Mouse (Mus musculus) liver, embryonic 13.5 days (tissue): ENCODE measurements at regions not wholly inside any gene's neighbourhood (a gene's known extent, or its start where the extent isn't known, plus 50 kb on each side); places are given as distances from the start of the nearest gene placed in this dataset.

ENCODE experiments used
- ATAC-seq: fragments of 200-750 bp; cut with Nextera tagmentation; 2 replicates; pipeline ENCODE4 v1.8.0; 2017; ENCODE audit warnings: low read depth, mild to moderate bottlenecking, moderate number of reproducible peaks, moderate library complexity
- DNase-seq: peaks from one replicate; pipeline ENCODE4 v3.0.0; 2022
- H3K27ac ChIP-seq: fragments of 300-500 bp; sonication (generic); 2 replicates; pipeline ENCODE4 v1.5.1; 2015; ENCODE audit warnings: moderate library complexity, mild to moderate bottlenecking, inconsistent platforms
- H3K27me3 ChIP-seq: fragments of 300-500 bp; sonication (generic); 2 replicates; pipeline ENCODE4 v1.6.1; 2015; ENCODE audit warnings: mild to moderate bottlenecking, inconsistent platforms
- H3K36me3 ChIP-seq: fragments of 300-500 bp; sonication (generic); 2 replicates; pipeline ENCODE4 v1.6.1; 2015; ENCODE audit warnings: mild to moderate bottlenecking, inconsistent platforms
- H3K4me1 ChIP-seq: fragments of 300-500 bp; sonication (generic); replicated peaks from 2 replicates; pipeline ENCODE4 v1.6.1; 2015; ENCODE audit warnings: inconsistent platforms
- H3K4me2 ChIP-seq: fragments of 300-500 bp; sonication (generic); 2 replicates; pipeline ENCODE4 v1.6.1; 2015; ENCODE audit warnings: inconsistent platforms, mild to moderate bottlenecking, moderate library complexity
- H3K4me3 ChIP-seq: fragments of 300-500 bp; sonication (generic); replicated peaks from 2 replicates; pipeline ENCODE4 v1.5.1; 2015; ENCODE audit warnings: mild to moderate bottlenecking, inconsistent platforms
- H3K9ac ChIP-seq: fragments of 300-500 bp; sonication (generic); 2 replicates; pipeline ENCODE4 v1.6.1; 2015; ENCODE audit warnings: mild to moderate bottlenecking, inconsistent platforms
- H3K9me3 ChIP-seq: fragments of 300-500 bp; sonication (generic); replicated peaks from 2 replicates; pipeline ENCODE4 v1.6.1; 2016; ENCODE audit warnings: inconsistent platforms
- WGBS: fragments of 180-500 bp; shearing (Covaris S2); methylation state at CpG from one replicate; pipeline ENCODE4 v1.1.7; 2015; ENCODE audit not compliant: insufficient replicate concordance; 5-methylcytosine and 5-hydroxymethylcytosine counted together

- H3K27me3 ChIP-seq, result no peaks in the 10 kb centered on the region
- DNase-seq (no peak), ATAC-seq (no peak)
- H3K9ac ChIP-seq, result no peak overlapping the region
- no peak overlapping the region for H3K4me2 ChIP-seq
- H3K9me3 ChIP-seq, result no peaks in the 10 kb centered on the region
- H3K4me1 ChIP-seq, result no peaks in the 10 kb centered on the region
- H3K27ac ChIP-seq, result no peak overlapping the region
- H3K36me3 ChIP-seq, result no peaks in the 10 kb centered on the region
- H3K4me3 ChIP-seq, result no peak overlapping the region
- WGBS, result 65% methylated on average over 10 of the region's 10 CpGs
These were observed 439.1 kb downstream of the Prdm2 start for GRCm38 (mm10) chr4:142773651-142774151.

GRCm38 (mm10) chr4:142772751-142773455, 439.9 kb downstream of the Prdm2 start:
- Histone ChIP-seq H3K27me3 (no peaks in the 10 kb centered on the region), H3K4me2 (no peak overlapping the region), H3K9me3 (no peaks in the 10 kb centered on the region), H3K4me1 (no peaks in the 10 kb centered on the region), H3K9ac (no peak overlapping the region), H3K27ac (no peak overlapping the region), H3K4me3 (no peak overlapping the region), H3K36me3 (no peaks in the 10 kb centered on the region)
- no peak for ATAC-seq
- DNase-seq, result no peak
- WGBS, result 15% methylated on average over 16 of the region's 16 CpGs

GRCm38 (mm10) chr4:142771520-142772150, 441.2 kb downstream of the Prdm2 start:
- H3K4me1 ChIP-seq, result no peaks in the 10 kb centered on the region
- no peaks in the 10 kb centered on the region for H3K27me3 ChIP-seq
- DNase-seq (no peak), ATAC-seq (no peak)
- no peaks in the 10 kb centered on the region for H3K36me3 ChIP-seq
- 28% methylated on average over 6 of the region's 6 CpGs for WGBS
- no peaks in the 10 kb centered on the region for H3K9me3 ChIP-seq
- H3K4me2 ChIP-seq, result no peak overlapping the region
- H3K27ac ChIP-seq, result no peak overlapping the region
- H3K4me3 ChIP-seq, result no peak overlapping the region
- no peak overlapping the region for H3K9ac ChIP-seq

GRCm38 (mm10) chr4:142770177-142770576, 442.6 kb downstream of the Prdm2 start:
- Histone ChIP-seq H3K9me3 (0 out of 2 replicates have a peak, but pooled peaks cover 2% of the 10 kb centered on the region), H3K4me2 (no peak overlapping the region), H3K4me1 (no peaks in the 10 kb centered on the region), H3K36me3 (no peaks in the 10 kb centered on the region), H3K27me3 (no peaks in the 10 kb centered on the region), H3K4me3 (no peak overlapping the region), H3K27ac (no peak overlapping the region), H3K9ac (no peak overlapping the region)
- DNase-seq (no peak), ATAC-seq (no peak)
- 26% methylated on average over 8 of the region's 8 CpGs for WGBS

GRCm38 (mm10) chr4:142767665-142768064, 445.1 kb downstream of the Prdm2 start:
- H3K4me1 ChIP-seq, result no peaks in the 10 kb centered on the region
- no peak overlapping the region for H3K9ac ChIP-seq
- no peak for ATAC-seq
- H3K27me3 ChIP-seq, result no peaks in the 10 kb centered on the region
- 0 out of 2 replicates have a peak, but pooled peaks cover 2% of the 10 kb centered on the region for H3K9me3 ChIP-seq
- H3K36me3 ChIP-seq, result no peaks in the 10 kb centered on the region
- H3K4me2 ChIP-seq, result no peak overlapping the region
- 51% methylated on average over 4 of the region's 4 CpGs for WGBS
- no peak overlapping the region for H3K4me3 ChIP-seq
- no peak overlapping the region for H3K27ac ChIP-seq
- no peak for DNase-seq

- Histone ChIP-seq H3K27me3 (no peaks in the 10 kb centered on the region), H3K9ac (no peak overlapping the region), H3K4me3 (no peak overlapping the region), H3K9me3 (peaks cover 7% of the 10 kb centered on the region), H3K4me1 (no peaks in the 10 kb centered on the region), H3K4me2 (no peak overlapping the region), H3K36me3 (no peaks in the 10 kb centered on the region), H3K27ac (no peak overlapping the region)
- no peak for DNase-seq
- no peak for ATAC-seq
- WGBS, result 51% methylated on average over 8 of the region's 8 CpGs
These were observed 451.2 kb downstream of the Prdm2 start for GRCm38 (mm10) chr4:142761577-142761976.

GRCm38 (mm10) chr4:142758102-142758501, 454.7 kb downstream of the Prdm2 start:
- H3K4me3 ChIP-seq, result no peak overlapping the region
- H3K36me3 ChIP-seq, result no peaks in the 10 kb centered on the region
- no peaks in the 10 kb centered on the region for H3K27me3 ChIP-seq
- 65% methylated on average over 3 of the region's 3 CpGs for WGBS
- no peak overlapping the region for H3K27ac ChIP-seq
- no peak for ATAC-seq
- H3K4me1 ChIP-seq, result no peaks in the 10 kb centered on the region
- DNase-seq, result no peak
- H3K9ac ChIP-seq, result no peak overlapping the region
- H3K4me2 ChIP-seq, result no peak overlapping the region
- peaks cover 9% of the 10 kb centered on the region for H3K9me3 ChIP-seq

- no peak overlapping the region for H3K4me3 ChIP-seq
- no peaks in the 10 kb centered on the region for H3K4me1 ChIP-seq
- H3K27ac ChIP-seq, result no peak overlapping the region
- H3K27me3 ChIP-seq, result no peaks in the 10 kb centered on the region
- H3K36me3 ChIP-seq, result no peaks in the 10 kb centered on the region
- DNase-seq (no peak), ATAC-seq (no peak)
- H3K4me2 ChIP-seq, result no peak overlapping the region
- H3K9me3 ChIP-seq, result peaks cover 9% of the 10 kb centered on the region
- WGBS, result 35% methylated on average over 6 of the region's 6 CpGs
- H3K9ac ChIP-seq, result no peak overlapping the region
These were observed 456.5 kb downstream of the Prdm2 start for GRCm38 (mm10) chr4:142756332-142756731.

GRCm38 (mm10) chr4:142749918-142750317, 462.9 kb downstream of the Prdm2 start:
- no peak for ATAC-seq
- Histone ChIP-seq H3K4me2 (no peak overlapping the region), H3K9me3 (no peaks in the 10 kb centered on the region; the same call in none of the 2 replicates), H3K4me1 (no peaks in the 10 kb centered on the region), H3K9ac (no peak overlapping the region), H3K27ac (no peak overlapping the region), H3K4me3 (no peak overlapping the region), H3K36me3 (no peaks in the 10 kb centered on the region), H3K27me3 (no peaks in the 10 kb centered on the region)
- 56% methylated on average over 8 of the region's 8 CpGs for WGBS
- DNase-seq, result no peak

GRCm38 (mm10) chr4:142723554-142723907, 484.3 kb upstream of the Kazn start:
- no peak overlapping the region for H3K4me3 ChIP-seq
- whole genome bisulfite sequencing, result 66% methylated on average over 4 of the region's 4 CpGs
- DNase-seq (no peak), ATAC-seq (no peak)
- H3K9me3 ChIP-seq, result peaks cover 17% of the 10 kb centered on the region; the same call in 1 of the 2 replicates
- no peak overlapping the region for H3K27ac ChIP-seq
- no peaks in the 10 kb centered on the region for H3K36me3 ChIP-seq
- H3K27me3 ChIP-seq, result no peaks in the 10 kb centered on the region
- H3K9ac ChIP-seq, result no peak overlapping the region
- H3K4me1 ChIP-seq, result no peaks in the 10 kb centered on the region
- no peak overlapping the region for H3K4me2 ChIP-seq

GRCm38 (mm10) chr4:142722845-142723553, 483.8 kb upstream of the Kazn start:
- Histone ChIP-seq H3K4me2 (no peak overlapping the region), H3K36me3 (no peaks in the 10 kb centered on the region), H3K27me3 (no peaks in the 10 kb centered on the region), H3K27ac (no peak overlapping the region), H3K9me3 (peaks cover 17% of the 10 kb centered on the region; the same call in 1 of the 2 replicates), H3K4me1 (no peaks in the 10 kb centered on the region), H3K9ac (no peak overlapping the region), H3K4me3 (no peak overlapping the region)
- WGBS, result 53% methylated on average over 3 of the region's 3 CpGs
- ATAC-seq (no peak), DNase-seq (no peak)
